Mouse (Mus musculus): ENCODE data around the gene Scn9a.

GRCm38 (mm10) chr2:66465484-66465883 lies 169.3 kb downstream of the Scn9a start:
- TF ChIP-seq CTCF (IDR thresholded peaks at IDR 0.05; ENCODE audit: control insufficient read depth, insufficient read depth, insufficient read length) (no peak), MAX (IDR thresholded peaks at IDR 0.05) (no peak), MYOG (IDR thresholded peaks at IDR 0.05; ENCODE audit: control insufficient read depth, extremely low read depth, insufficient read length) (no peak), USF1 (IDR thresholded peaks at IDR 0.05; ENCODE audit: low read depth) (no peak)

Measured in C2C12 (cell line).